Mouse (Mus musculus): Measurements from ENCODE around the gene 4930449I24Rik.
A peak's percentile ranks its signal among the peaks of the same experiment; 100 is the strongest.
"Not testable (repeated sequence)": the region's sequence is repeated elsewhere in the genome, so short reads cannot be mapped to it uniquely, and the experiment has no call there.

4930449I24Rik gene

GRCm38 (mm10) chr5:146488959-146489358, 13.2 kb upstream of the 4930449I24Rik start:
- not testable (repeated sequence) for H3K4me3 ChIP-seq (replicated peaks; ENCODE audit: low read length); H3K9me3 ChIP-seq (ENCODE audit: low read length); H3K27me3 ChIP-seq (ENCODE audit: insufficient read depth, low read length); H3K36me3 ChIP-seq (ENCODE audit: insufficient read depth, low read length); H3K4me1 ChIP-seq (replicated peaks; ENCODE audit: low read depth, low read length)
- TF ChIP-seq CTCF (conservative IDR thresholded peaks at IDR 0.05; ENCODE audit: low read length): peak; percentile 10; the same call in 1 of the 2 replicates

DNA sequence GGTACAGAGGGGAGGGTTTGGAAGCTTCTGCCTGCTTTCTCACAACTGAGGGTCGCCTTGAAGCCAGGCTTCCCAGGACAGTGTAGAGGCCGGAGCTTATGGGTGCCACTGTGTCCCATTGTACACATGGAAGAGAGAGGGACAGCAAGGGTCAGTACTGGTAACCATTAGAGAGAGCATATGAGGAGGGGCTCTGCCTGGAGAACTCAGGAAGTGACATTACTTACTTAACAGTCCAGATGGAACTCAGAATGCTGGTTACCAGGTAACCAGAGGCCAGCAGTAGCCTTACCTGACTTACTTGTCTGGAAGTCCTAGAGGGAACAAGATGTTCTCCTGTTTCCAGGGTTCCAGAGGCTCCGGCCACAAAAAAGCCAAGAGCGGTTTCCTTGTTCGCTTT, 11.1 kb upstream of the 4930449I24Rik start, which contains the start of gene Gm6370:
Gm6370 (plus strand) TSS at position 301 of the 400 bp plus-strand sequence.
- H3K4me1 ChIP-seq (replicated peaks; ENCODE audit: low read depth, low read length); H3K9me3 ChIP-seq (ENCODE audit: low read length); H3K27me3 ChIP-seq (ENCODE audit: insufficient read depth, low read length); H3K4me3 ChIP-seq (replicated peaks; ENCODE audit: low read length); H3K36me3 ChIP-seq (ENCODE audit: insufficient read depth, low read length): not testable (repeated sequence)

- H3K9me3 ChIP-seq (ENCODE audit: low read length); H3K4me3 ChIP-seq (replicated peaks; ENCODE audit: low read length); H3K36me3 ChIP-seq (ENCODE audit: insufficient read depth, low read length); H3K4me1 ChIP-seq (replicated peaks; ENCODE audit: low read depth, low read length); H3K27me3 ChIP-seq (ENCODE audit: insufficient read depth, low read length): not testable (repeated sequence)
Observed at GRCm38 (mm10) chr5:146513823-146514222, 11.6 kb downstream of the 4930449I24Rik start, which contains the start of gene Gm3402. TSS of gene Gm3402 (plus strand) at chr5:146514123.

DNA sequence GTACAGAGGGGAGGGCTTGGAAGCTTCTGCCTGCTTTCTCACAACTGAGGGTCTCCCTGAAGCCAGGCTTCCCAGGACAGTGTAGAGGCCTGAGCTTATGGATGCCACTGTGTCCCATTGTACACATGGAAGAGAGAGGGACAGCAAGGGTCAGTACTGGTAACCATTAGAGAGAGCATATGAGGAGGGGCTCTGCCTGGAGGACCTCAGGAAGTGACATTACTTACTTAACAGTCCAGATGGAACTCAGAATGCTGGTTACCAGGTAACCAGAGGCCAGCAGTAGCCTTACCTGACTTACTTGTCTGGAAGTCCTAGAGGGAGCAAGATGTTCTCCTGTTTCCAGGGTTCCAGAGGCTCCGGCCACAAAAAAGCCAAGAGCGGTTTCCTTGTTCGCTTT, 23.3 kb downstream of the 4930449I24Rik start, which contains the start of gene Gm3404:
Gm3404 (plus strand) TSS at position 301 of the 400 bp plus-strand sequence.
- not testable (repeated sequence) for H3K36me3 ChIP-seq (ENCODE audit: insufficient read depth, low read length); H3K4me1 ChIP-seq (replicated peaks; ENCODE audit: low read depth, low read length); H3K9me3 ChIP-seq (ENCODE audit: low read length); H3K27me3 ChIP-seq (ENCODE audit: insufficient read depth, low read length); H3K4me3 ChIP-seq (replicated peaks; ENCODE audit: low read length)

GRCm38 (mm10) chr5:146537347-146537746, 35.1 kb downstream of the 4930449I24Rik start, which contains the start of gene Gm3409:
TSS of gene Gm3409 (plus strand) at chr5:146537647.
- not testable (repeated sequence) for H3K4me3 ChIP-seq (replicated peaks; ENCODE audit: low read length); H3K27me3 ChIP-seq (ENCODE audit: insufficient read depth, low read length); H3K9me3 ChIP-seq (ENCODE audit: low read length); H3K4me1 ChIP-seq (replicated peaks; ENCODE audit: low read depth, low read length); H3K36me3 ChIP-seq (ENCODE audit: insufficient read depth, low read length)
